Mouse (Mus musculus) small intestine, adult 2 months (tissue): Measurements from ENCODE around the gene Bcas3.

Source experiments
- CTCF ChIP-seq: fragments of 200-500 bp; IDR thresholded peaks from 2 replicates; pipeline ENCODE4 v1.5.1; 2012; ENCODE audit warnings: low read depth, mild to moderate bottlenecking, control low read depth, inconsistent platforms, low read length, moderate library complexity, mixed read lengths; ENCODE audit not compliant: insufficient replicate concordance, insufficient read length; ENCODE audit errors: extremely low read depth
- POLR2A ChIP-seq: fragments of 200-500 bp; IDR thresholded peaks from 2 replicates; pipeline ENCODE4 v1.6.1; 2012; ENCODE audit warnings: low read depth, mild to moderate bottlenecking, control low read depth, inconsistent platforms, low read length, moderate library complexity

GRCm38 (mm10) chr11:85642591-85642990, 289.6 kb downstream of the Bcas3 start:
- no peak for TF ChIP-seq CTCF
- TF ChIP-seq POLR2A: no peak
